In genomic region chr12:110492436-110492835, GRCm38 (mm10) we compare ENCODE assay signal across 21 mouse cellular contexts. TPM values are rescaled to one million over a fixed set of nuclear protein-coding genes. Genes with fewer than 3 reads are reported as not detected.
DNase-seq lines count a peak whose midpoint lies in the region; TF ChIP-seq lines count a peak whose summit lies in the region.
"Had no signal": no experiment of that assay in that cellular context is flagged by ENCODE, and none has a peak within 500 bp of the region (broad histone marks: within the 10 kb centered on the region; RNA-seq: fewer than 3 reads in every experiment).

No protein-coding gene starts in this region.

- intact Hi-C loops in heart, postnatal 10 days (cut with DNase I) = loop anchor here (2.0 kb wide), 1 partner anchor 20 kb away; no protein-coding TSS in a partner anchor

- H3K4me1 ChIP-seq in thymus, adult 2 months (replicated peaks; ENCODE audit: control insufficient read depth, insufficient read depth, low read length) = peaks cover 83% of the 10 kb centered on the region

- H3K4me3 ChIP-seq in thymus, adult 2 months (ENCODE audit: control insufficient read depth, insufficient read depth, low read length) = no peak overlapping the region
- H3K4me3 ChIP-seq: embryonic facial prominence, embryonic 12.5 days; embryonic facial prominence, embryonic 15.5 days; forebrain, embryonic 15.5 days; heart, embryonic 12.5 days; heart, embryonic 15.5 days; hindbrain, embryonic 15.5 days had no signal

- peak; percentile 24 for DNase-seq in induced T-regulatory cell, adult 2 months (ENCODE audit: low read depth)
- peak; percentile 79 for DNase-seq in thymus, adult 2 months
- peak; percentile 84 for DNase-seq in thymus, postnatal 14 days
- DNase-seq in thymus, postnatal 4 days = peak; percentile 75
- no peak for DNase-seq in heart, postnatal 10 days
- DNase-seq in testis, postnatal 10 days (ENCODE audit: low spot score) = no peak
- DNase-seq in testis, postnatal 14 days (ENCODE audit: low spot score) = no peak
- DNase-seq: adrenal gland, adult 8-10 months; adrenal gland, postnatal 25 days; cerebellum, adult 18-20 months; cerebellum, adult 9-10 months; cerebellum, postnatal 14 days; gastrocnemius, postnatal 25 days; heart, postnatal 14 days; heart, postnatal 4 days had no signal

- TF ChIP-seq CTCF in thymus, adult 2 months (IDR thresholded peaks at IDR 0.05; ENCODE audit: borderline replicate concordance, control insufficient read depth, extremely low read depth, insufficient read depth, low read length, poor library complexity) = no peak

- no peaks in the 10 kb centered on the region for H3K27me3 ChIP-seq in thymus, adult 2 months (ENCODE audit: control insufficient read depth, insufficient read depth, low read length)
- H3K27me3 ChIP-seq: embryonic facial prominence, embryonic 12.5 days; embryonic facial prominence, embryonic 15.5 days; forebrain, embryonic 15.5 days; heart, embryonic 12.5 days; heart, embryonic 15.5 days; hindbrain, embryonic 15.5 days had no signal

- 4% methylated on average over 5 of the region's 5 CpGs for WGBS in thymus, adult 2 months

- peak overlapping the region; percentile 93; the same call in 1 of the 2 replicates for H3K27ac ChIP-seq in thymus, adult 2 months (ENCODE audit: control insufficient read depth, insufficient read depth, low read length)
- H3K27ac ChIP-seq: embryonic facial prominence, embryonic 12.5 days; embryonic facial prominence, embryonic 15.5 days; forebrain, embryonic 15.5 days; heart, embryonic 15.5 days; hindbrain, embryonic 15.5 days had no signal

- H3K36me3 ChIP-seq in thymus, adult 2 months (ENCODE audit: control insufficient read depth, insufficient read depth, low read length) = no peaks in the 10 kb centered on the region
- H3K36me3 ChIP-seq: heart, embryonic 15.5 days; hindbrain, embryonic 15.5 days had no signal

- TF ChIP-seq POLR2A in thymus, adult 2 months (IDR thresholded peaks at IDR 0.05; ENCODE audit: control insufficient read depth, extremely low read depth, insufficient read depth, low read length, poor library complexity) = no peak

RNA-seq across cellular contexts. Expression of gene Ppp2r5c, which starts 45.5 kb away (rescaled TPM):
- polyA plus RNA-seq in thymus, adult 2 months (2012; rRNA removed) = 83.1 and 83.7 TPM in 2 replicates
- 100 to 1,000 TPM; 112 to 124 TPM for total RNA-seq in heart, postnatal 10 days (2021)

Comparison
In these comparisons a context has a peak if more than half of its experiments do, and no peak if none do; other contexts are left out.
1. DNase-seq: peak in induced T-regulatory cell, adult 2 months (single experiment), thymus, adult 2 months (single experiment), thymus, postnatal 14 days (single experiment) and thymus, postnatal 4 days (single experiment); none in heart, postnatal 10 days (0 of 2), testis, postnatal 10 days (single experiment) and testis, postnatal 14 days (single experiment).